Mouse (Mus musculus): ENCODE measurements around the gene Lyar.

Lyar gene

DNA sequence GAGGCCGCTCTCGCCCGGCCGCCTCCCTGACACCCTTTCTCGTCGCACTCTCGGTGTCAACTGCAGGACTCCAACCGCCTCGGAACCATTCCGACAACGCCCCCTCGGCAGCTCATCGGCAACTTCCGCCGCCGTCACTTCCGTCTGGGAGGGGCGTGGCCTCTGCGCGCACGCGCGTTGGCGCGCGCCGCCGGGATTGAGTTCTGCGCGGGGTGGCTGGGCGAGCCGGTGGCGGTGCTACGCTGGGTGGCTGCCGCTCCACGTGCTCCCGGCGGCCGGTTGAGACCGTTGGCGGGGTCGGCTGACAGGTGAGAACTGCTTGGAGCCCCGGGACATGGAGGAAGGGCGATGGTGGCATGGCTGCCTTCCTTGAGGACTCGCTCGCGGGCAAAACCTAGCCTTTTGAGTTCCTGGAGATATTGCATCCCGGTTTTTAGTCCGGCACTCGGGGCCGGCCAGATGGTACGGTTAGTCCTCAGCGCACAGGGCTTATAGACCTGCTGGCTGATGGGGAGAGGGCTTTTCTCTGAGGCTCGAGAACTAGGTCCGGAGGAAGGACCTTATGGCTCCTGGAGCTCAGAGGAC, at the start of gene Lyar, which contains the start of gene Zbtb49:
Gene Lyar (plus strand): TSS at position 143 of the 585 bp plus-strand sequence.
Gene Zbtb49 (minus strand): TSS at position 130 of the 585 bp plus-strand sequence.
- peak; percentile 87 to 94 for DNase-seq (ENCODE audit: low spot score in 2 of 2)

GRCm38 (mm10) chr5:38173766-38174165, 46.5 kb upstream of the Lyar start:
- no peak for DNase-seq (ENCODE audit: low spot score in 2 of 2)

DNA sequence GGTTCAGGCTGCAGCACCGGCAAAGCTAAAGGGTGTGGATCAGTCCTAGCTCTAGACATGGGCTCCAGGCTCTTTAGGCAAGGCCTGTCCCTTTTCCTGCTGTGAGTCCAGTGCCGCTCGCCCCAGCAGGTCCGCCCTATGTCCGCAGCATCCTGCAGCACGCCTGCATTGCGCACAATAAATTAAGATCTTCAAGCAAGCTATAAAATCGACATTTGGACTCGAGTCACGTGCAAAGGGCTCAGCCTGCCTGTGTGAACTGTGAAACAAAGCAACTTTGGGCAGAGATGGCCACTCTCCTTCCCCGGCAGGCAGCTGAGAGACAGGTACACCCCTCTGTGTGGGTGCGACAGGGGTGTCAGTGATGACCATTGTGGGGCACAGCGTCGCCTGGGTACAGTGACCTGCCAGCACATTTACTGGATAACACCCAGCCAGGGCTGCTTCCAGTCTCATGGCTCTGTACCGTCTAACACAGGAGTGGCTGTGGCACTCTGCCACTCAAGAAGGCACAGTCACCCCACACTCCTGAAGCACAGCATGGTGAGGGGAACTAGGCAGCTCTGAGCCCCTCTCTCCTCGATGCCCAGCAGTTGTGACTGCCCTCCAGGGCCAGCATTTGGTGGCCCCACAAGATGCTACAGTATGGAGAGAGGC, 45.9 kb upstream of the Lyar start:
- no peak for DNase-seq (ENCODE audit: low spot score in 2 of 2)

DNA sequence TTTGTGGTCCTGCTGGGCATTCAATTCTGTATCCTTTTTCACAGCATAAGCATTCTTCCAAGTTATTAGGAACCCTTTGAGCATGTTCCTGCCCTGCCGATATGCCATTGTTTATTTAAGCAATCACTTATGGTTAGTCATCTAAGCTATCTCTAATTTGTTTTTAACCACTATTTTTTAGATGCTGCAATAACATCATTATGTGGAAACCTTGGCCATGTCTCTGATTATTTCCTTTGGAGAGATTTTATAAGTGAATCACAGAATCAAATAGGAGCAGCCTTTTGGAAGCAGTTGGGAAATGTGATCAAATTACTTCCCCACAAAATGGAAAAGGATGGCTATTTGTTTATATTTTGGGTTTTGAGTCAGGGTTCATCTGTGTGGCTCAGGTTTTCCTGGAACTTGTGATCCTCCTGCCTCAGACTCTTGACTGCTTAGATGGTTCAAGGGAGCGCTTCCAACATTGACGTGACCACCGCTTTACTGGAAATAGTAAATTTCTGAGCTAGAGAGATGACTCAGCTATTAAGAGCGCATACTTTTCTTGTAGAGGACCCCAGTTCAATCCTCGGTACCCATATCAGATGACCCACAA, 35.5 kb upstream of the Lyar start:
- DNase-seq (ENCODE audit: low spot score in 2 of 2), result no peak

GRCm38 (mm10) chr5:38187006-38187405, 33.3 kb upstream of the Lyar start:
- DNase-seq (ENCODE audit: low spot score in 2 of 2), result no peak

GRCm38 (mm10) chr5:38190907-38191306, 29.4 kb upstream of the Lyar start:
- no peak for DNase-seq (ENCODE audit: low spot score in 2 of 2)

DNA sequence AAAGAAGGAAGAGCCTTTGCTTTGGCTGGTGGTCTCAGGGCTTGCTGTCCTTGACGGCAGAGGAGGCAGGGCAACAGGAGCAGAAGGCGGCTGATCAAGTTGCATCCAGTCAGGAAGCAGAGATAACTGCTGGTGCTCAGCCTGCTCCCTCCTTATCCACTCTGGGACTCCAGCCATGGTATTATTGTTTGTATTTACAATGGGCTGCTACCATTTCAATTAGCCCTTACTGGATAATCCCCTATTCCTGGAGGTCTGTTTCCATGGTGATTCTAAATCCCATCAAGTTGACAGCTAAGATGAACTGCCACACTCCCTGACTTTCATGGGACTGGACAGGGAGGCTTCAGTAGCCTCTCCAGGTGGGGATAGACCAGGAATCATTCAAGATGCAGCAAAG, 25.3 kb upstream of the Lyar start:
- no peak for DNase-seq (ENCODE audit: low spot score in 2 of 2)

- DNase-seq (ENCODE audit: low spot score in 2 of 2), result no peak
Observed at GRCm38 (mm10) chr5:38195941-38196340, 24.3 kb upstream of the Lyar start.

DNA sequence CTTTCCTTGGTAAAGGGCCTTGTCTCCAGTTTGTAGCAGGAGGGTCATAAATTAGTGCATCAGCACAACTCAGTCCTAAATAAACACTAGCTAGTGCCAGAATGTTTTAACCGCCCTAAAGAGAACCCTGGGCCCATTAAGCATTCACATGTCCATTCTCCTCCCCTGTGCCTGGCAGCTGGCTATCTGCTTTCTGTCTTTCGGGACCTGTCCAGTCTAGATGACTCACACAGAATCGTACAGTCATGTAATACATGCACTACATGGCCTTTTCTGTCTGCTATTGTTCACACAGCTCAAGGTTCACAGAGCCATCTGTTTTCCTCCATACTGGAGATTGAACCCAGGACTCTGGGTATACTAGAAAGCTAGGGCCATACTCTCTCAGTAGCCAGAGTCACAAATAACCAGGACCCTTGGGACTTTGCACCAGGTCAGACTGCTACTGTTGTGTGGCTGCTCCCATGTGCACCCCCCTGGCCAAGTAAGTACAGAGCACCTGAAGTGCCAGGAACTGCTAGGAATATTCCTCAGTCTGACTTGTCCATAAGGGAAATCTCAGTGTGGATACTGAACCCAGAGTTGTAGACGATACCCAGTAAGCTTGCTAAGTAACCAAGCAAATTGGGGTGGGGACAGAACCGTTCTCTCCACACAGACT, 23.3 kb upstream of the Lyar start:
- DNase-seq (ENCODE audit: low spot score in 2 of 2), result no peak

DNA sequence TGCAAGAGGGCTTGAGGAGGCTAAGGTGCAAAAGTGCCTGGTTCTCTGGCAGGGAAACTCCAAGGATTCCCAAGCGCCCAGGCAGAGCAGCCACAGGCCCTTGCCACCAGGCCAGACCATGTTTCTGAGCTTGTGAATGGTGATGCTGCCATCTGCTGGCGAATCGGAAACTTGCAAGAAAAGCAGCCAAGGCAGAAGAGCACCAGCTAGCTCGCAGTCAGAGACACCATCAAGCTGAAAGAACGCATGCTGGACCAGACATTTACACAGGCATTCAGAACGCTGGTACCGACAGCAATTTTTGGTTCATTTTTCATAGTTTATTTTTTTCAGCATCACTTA, 22.8 kb upstream of the Lyar start:
- peak; percentile 64 to 86 for DNase-seq (ENCODE audit: low spot score in 2 of 2)

GRCm38 (mm10) chr5:38199686-38200085, 20.6 kb upstream of the Lyar start:
- no peak for DNase-seq (ENCODE audit: low spot score in 2 of 2)

GRCm38 (mm10) chr5:38205303-38205726, 15.0 kb upstream of the Lyar start:
- no peak for DNase-seq (ENCODE audit: low spot score in 2 of 2)

DNA sequence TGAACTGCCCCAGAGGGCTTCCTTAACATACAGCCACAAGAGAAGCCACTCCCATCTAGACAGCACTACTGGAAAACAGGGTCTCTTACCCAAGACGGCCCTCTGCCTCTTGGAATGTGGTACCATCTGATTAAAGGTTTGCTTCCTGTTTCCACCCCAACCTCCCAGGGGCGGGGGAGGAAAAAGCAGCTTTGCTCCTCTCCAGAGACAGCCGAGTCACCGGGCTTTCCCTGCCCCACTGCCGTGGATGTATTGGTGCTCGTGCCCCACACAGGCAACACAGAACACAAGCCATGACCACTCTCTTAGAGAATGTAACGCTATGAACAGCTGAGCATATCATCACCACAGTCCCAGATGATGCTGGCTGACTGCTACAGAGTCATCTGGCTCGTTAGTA, 11.3 kb upstream of the Lyar start:
- no peak for DNase-seq (ENCODE audit: low spot score in 2 of 2)

- DNase-seq (ENCODE audit: low spot score in 2 of 2), result no peak
Observed at GRCm38 (mm10) chr5:38211691-38212090, 8.6 kb upstream of the Lyar start.

GRCm38 (mm10) chr5:38213009-38213408, 7.3 kb upstream of the Lyar start:
- DNase-seq (ENCODE audit: low spot score in 2 of 2), result no peak

GRCm38 (mm10) chr5:38219771-38220307, 431 bp upstream of the Lyar start:
- peak; percentile 37 to 47 for DNase-seq (ENCODE audit: low spot score in 2 of 2)

DNA sequence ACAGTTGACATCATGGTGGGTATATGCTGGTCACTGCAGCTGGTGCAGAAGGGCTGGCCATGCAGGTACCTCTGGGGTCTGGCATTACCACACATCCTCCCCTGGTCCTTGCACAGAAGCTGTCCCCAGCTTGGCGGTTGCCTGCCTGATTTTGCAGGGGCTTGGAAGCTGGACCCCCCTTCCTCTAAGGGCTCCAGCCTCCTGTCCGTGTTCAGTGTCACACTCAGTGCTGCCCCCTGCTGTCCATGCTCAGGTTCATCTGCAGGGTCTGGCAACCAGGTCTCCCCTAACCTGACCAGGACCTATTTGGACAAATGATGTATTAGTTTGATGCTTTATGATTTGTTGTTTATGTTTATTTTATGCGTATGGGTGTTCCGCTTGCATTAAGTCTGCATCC, 15.2 kb downstream of the Lyar start:
- DNase-seq (ENCODE audit: low spot score in 2 of 2), result peak in 1 of 2 experiments; percentile 20

DNA sequence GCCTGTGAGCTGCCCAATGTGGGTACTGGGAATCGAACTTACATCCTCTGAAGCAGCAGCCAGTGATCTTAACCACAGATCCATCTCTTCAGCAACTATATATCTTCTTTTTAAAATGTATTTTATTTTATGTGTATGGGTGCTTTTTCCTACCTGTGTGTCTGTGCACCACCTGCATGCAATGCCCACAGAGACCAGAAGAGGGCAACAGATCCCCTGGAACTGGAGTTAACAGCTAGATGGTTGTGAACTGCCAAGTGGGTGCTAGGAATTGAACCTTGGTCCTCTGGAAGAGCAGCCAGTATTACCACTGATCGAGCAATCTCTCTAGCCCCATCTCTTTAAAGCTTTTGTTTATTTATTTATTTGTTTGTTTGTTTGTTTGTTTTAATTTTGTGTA, 16.4 kb downstream of the Lyar start:
- no peak for DNase-seq (ENCODE audit: low spot score in 2 of 2)

- DNase-seq (ENCODE audit: low spot score in 2 of 2), result no peak
Observed at GRCm38 (mm10) chr5:38240727-38241472, 20.6 kb downstream of the Lyar start.

- DNase-seq (ENCODE audit: low spot score in 2 of 2), result no peak
Observed at GRCm38 (mm10) chr5:38241473-38241834, 21.2 kb downstream of the Lyar start.

DNA sequence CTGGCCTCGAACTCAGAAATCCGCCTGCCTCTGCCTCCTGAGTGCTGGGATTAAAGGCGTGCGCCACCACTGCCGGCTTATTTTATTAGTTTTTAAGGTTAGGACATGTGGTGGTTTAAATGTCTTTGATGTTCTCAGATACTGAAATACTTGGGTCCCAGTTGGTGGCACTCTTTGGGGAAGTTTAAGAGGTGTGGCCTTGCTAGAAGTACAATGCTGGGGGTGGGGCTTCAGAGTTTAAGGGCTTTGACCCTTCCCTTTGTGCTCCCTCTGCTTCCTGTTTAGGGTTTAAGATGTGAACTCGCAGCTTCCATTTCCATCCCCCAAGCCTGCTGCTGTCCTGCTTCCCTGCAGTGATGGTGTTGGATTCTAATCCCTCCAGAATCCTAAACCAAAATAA, 21.7 kb downstream of the Lyar start:
- DNase-seq (ENCODE audit: low spot score in 2 of 2), result no peak

DNA sequence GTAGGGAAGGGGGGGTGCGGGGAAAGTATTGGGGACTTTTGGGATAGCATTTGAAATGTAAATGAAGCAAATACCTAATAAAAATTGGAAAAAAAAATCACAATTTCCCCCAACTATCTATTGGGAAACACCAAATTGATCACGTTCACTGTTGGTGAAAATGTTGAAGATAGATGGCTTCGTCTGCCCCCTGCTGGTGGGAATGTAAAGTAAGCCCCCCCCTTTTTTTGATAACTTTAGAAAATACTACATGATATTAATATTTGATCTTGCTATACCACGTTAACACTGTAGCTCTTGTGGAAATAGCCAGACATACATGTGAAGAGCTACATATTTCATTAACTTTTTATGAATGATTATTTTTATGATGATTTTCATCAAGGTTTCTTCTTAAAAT, 34.9 kb downstream of the Lyar start:
- DNase-seq (ENCODE audit: low spot score in 2 of 2), result no peak

All from frontal cortex, postnatal 10 days (tissue).